Mouse (Mus musculus) small intestine, adult 10 weeks (tissue): ENCODE measurements around the gene Hs3st3b1. TPM values are rescaled to one million over a fixed set of nuclear protein-coding genes. Genes with fewer than 3 reads are reported as not detected.

Experiments
- polyA plus RNA-seq: library from polyadenylated mRNA; stranded (reverse); fragments of 350-450 nt; fragmentation: Illumina TruSeq; extraction: RNeasy Lipid Tissue Mini Kit (QIAGEN cat#74804); gene quantifications from one replicate; pipeline ENCODE4 v1.2.3, GENCODE M21; 2014; ENCODE audit warnings: low replicate concordance

Gene Hs3st3b1
- 1.9 TPM for polyA plus RNA-seq

GRCm38 (mm10) chr11:63922091-63922621 lies at the start of gene Hs3st3b1:
TSS of gene Hs3st3b1 (minus strand) at chr11:63922290.

Other genes starting within 250 kb of the Hs3st3b1 start
- 1.8 TPM for gene Cox10, start 157.2 kb upstream of the Hs3st3b1 start, polyA plus RNA-seq